Mouse (Mus musculus): ENCODE data around the gene Synpr.
"Not testable (repeated sequence)": the region's sequence is repeated elsewhere in the genome, so short reads cannot be mapped to it uniquely, and the experiment has no call there.

The Synpr gene

GRCm38 (mm10) chr14:13284091-13284844 lies at the start of gene Synpr:
Gene Synpr, plus strand, starts transcription at chr14:13284780.
- peak; percentile 73 for DNase-seq

GRCm38 (mm10) chr14:13236929-13237328 lies 47.7 kb upstream of the Synpr start:
- peak; percentile 21 for DNase-seq

GRCm38 (mm10) chr14:13247431-13247830 lies 37.1 kb upstream of the Synpr start:
- DNase-seq = no peak

DNA sequence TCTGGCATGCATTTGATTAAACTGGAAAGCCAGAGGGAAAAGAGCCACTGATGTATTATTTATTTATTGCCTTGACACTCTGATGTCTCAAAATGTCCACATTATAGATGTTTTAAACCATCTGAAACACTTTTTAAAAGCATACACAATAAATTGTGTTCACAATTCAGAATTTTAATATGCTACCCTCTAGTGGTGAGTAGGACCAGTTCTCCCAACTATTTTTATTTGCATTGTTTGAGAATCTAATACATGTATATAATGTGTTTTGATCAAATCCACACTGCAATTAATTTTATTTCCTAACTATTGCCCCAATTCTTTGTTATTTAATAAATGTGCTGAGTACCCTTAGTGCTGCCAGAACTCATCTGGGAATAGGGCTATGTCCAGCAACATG lies 35.2 kb upstream of the Synpr start:
- DNase-seq = no peak

DNA sequence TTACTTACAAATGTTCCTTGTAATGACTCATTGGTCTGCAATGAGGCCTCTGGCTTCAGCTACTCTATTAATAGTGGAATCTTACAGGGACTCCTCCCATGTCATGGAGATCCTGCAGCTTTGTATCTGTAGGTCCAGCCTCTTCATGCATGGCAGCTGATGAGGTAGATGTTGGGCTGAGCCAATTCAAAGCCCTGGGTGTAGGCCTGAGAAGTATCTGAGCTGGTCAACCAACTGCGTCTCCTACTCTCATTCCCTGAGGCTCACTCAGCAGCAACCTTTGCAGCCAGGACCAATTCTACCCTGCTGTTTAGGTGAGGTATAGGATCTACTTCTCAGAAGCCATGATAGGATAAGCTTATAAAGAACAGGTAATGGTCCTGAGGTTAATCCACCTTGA lies 32.0 kb upstream of the Synpr start:
- no peak for DNase-seq

DNA sequence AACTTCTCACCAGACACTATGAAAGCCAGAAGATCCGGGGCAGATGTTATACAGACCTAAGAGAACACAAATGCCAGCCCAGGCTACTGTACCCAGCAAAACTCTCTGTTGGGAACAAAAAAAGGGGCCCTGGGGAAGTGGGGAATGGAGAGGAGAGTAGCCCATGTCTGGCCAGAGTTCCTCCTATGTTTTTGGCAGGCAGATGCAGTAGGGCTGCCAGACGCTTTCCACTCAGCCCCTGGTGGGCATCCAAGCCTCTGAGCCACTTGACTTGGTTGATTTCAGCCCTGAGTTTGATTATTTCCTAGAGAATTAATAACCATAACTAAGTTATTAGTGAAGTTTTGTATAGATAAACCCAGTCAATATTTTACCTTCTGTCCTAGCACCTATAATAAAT lies 29.8 kb upstream of the Synpr start:
- not testable (repeated sequence) for DNase-seq

GRCm38 (mm10) chr14:13262406-13262805 lies 22.2 kb upstream of the Synpr start:
- no peak for DNase-seq

GRCm38 (mm10) chr14:13266331-13266730 lies 18.2 kb upstream of the Synpr start:
- DNase-seq = no peak

- no peak for DNase-seq
Measured at GRCm38 (mm10) chr14:13267181-13267580, 17.4 kb upstream of the Synpr start.

DNA sequence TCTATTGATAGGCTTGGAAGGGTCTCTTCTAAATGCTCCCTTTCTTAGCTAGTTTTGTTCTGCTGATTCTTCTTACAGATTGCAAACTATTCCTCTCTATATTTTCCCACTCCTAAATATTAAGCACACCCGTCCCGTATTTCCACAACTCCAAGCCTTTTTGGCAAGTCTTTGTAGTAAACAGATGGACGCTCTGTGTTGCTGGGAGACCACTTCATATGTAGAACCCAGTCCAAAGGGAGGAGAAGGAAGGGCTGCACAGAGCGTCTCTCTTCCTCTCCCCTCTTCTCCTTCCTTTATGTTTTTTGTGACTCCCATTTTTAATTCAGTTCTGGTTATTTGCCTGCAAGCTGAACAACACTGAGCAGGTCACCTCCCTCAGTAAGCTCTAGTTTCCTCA lies 1.4 kb upstream of the Synpr start:
- DNase-seq = no peak

DNA sequence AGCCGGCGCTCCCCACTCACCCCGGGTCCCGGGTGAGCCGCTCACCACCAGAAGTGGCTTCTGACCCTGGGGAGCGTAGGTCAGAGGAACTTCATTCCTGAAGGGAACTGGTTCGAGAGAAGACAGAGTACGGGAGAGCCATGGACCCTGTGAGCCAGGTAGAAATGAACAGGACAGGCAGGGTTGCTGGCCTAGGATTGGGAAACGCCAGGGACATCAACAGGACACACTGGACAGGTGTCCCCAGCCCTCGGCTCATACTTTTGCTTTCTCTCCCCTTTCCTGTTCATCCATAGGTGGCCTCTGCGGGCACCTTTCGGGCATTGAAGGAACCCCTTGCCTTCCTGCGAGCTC lies 242 bp downstream of the Synpr start:
- DNase-seq = no peak

DNA sequence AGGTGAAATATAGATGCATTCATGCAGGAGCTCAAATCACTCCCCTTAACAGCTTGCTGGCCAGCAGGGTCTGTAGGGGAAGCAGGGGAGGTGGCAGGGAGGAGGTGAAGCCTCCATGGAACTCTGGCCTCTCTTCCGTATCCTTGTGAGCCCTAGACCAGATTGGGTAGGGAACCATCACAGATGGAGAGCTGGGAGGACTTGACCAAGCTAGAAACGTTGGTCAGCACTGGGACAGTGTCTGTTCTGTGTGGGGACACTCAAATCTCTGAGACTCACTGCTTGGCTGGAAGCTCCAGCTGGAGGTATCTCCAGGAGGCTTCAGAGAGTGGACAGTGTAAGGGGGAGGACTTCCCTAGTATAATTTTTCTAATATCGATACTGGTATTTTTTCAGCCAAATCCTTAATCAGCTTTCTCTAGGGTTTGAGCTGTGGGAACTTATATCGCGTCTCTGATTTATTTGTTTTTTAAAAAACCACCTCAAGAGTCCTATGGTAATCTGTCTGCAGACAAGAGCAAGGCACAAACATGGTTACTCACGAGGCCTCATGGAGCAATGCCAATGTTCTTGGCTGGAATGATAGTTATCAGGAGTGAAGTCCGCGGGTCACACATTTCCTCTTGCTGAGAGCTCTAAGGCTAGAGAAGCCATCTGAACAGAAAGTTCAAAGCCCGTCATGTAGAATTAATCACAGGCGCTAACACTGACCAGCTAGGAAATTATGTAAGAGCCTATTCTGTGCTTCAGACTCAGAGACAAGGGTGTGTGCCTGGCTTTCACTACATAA lies 956 bp downstream of the Synpr start:
- DNase-seq = no peak

GRCm38 (mm10) chr14:13294200-13294599 lies 9.6 kb downstream of the Synpr start:
- DNase-seq = no peak

DNA sequence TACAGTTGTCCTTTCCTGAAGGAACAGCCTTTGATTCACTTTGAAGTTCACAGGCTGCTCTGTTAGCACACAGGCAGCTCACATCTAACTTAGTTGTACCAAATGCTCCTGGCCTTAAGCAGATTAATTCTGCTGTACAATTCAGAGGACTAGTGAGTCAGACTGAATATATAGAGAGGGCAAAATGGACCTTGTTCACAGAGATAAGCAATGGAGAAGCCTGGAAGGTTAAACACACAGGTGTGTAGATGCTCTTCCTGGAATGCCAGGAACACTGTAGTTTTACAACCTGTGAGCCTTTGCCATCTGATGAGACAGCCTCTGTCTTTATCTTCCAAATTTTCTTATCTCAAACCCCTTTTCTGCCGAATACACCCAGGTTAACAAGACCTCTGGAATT lies 29.7 kb downstream of the Synpr start:
- DNase-seq = no peak

DNA sequence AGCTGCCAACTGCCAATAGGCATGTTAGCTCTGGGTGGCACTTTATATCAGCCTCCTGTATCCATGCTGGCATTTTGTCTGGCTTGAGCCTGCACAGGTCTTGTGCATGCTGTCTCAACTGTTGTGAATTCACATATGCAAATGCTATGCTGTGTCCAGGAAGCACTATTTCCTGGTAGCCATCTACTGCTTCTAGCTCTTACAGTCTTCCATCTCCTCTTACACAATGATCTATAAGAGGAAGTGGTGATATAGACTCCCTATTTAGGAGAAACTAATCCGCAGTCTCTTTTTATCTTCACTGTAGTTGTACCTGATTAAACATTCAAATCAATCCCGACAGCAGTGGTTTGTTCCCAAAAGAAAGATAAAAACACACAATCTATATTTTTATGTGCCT lies 43.9 kb downstream of the Synpr start:
- no peak for DNase-seq

- no peak for DNase-seq
Measured at GRCm38 (mm10) chr14:13332497-13333306, 48.1 kb downstream of the Synpr start.

- DNase-seq = no peak
Measured at GRCm38 (mm10) chr14:13333372-13333771, 48.8 kb downstream of the Synpr start.

GRCm38 (mm10) chr14:13336162-13336561 lies 51.6 kb downstream of the Synpr start:
- peak; percentile 37 for DNase-seq

DNA sequence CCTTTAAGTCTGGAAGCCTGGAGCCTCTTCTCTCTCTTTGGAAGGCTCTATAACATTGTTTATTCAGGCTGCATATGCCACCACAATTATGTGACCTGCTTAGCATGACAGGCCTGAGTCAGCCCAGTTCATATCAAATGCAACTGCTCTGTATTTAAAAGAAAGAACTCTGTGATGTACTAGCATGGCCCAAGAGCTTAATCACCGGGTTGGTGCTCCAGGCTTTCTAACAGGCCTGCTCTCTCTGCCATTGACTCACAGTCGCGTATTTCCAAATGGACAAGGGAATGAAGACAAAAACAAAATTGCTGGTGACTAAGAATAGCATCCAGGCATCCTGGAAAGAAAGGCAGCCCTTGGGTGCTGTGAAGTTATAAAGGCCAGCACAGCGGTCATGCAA lies 56.1 kb downstream of the Synpr start:
- DNase-seq = no peak

- DNase-seq = no peak
Measured at GRCm38 (mm10) chr14:13344240-13344639, 59.7 kb downstream of the Synpr start.

GRCm38 (mm10) chr14:13349170-13349865 lies 64.7 kb downstream of the Synpr start:
- DNase-seq = no peak

DNA sequence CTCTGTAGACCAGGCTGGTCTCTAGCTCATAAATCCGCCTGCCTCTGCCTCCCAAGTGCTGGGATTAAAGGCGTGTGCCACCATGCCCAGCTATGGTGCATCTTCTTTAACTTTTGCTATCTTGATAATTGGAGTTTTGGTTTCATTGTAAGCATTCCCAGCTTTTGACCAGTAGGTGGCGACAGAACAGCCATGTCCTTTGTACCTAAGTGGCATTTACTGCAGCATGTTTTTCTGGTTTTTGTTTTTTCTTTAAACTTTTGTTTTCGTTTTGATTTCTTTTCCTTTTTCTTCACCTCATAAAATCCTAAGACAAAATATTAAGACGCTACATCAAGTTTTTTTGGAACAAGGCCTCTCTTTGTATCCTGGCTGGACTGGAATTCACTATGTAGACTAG lies 69.6 kb downstream of the Synpr start:
- no peak for DNase-seq
